Mouse (Mus musculus): Measurements from ENCODE around the gene Ipo5. TPM values are rescaled to one million over a fixed set of nuclear protein-coding genes. Genes with fewer than 3 reads are reported as not detected.

The Ipo5 gene
- total RNA-seq, 1 experiment = 143 TPM

DNA sequence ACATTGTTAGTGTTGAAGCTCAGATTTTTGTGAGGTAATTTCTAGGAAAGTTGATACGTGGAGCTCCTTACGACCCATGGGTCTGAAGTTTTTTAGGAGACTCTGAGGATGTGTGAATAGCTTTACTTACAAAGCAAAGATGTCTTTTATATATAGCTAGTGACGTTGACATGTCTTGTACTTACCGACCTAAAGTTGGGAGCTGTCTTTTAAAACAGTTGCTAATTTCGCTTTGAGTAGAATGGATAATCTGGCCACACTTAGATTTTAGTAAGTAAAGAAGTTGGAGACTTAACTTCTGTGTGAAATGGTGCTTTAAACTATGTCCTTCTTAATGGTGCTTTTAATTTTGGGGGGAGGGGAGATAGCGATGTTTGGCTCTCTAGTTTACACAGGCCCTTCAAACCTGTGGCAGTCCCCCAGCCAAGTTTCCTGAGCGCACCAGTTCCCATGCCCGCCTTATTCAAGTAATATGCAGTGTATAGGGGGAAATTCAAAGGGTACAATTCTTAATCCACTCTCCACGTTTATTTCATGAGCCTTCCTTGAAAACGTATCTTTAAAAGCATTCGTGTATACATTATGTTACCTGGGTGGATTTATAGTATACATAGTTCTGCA is 1.2 kb downstream of the Ipo5 start:
- in situ Hi-C loops (cut with MboI; ENCODE audit: low sequenced_read_pairs in 2 of 2, unreplicated experiment in 2 of 2) = no loop called here
- no peak overlapping the region for H3K27ac ChIP-seq (ENCODE audit: insufficient read depth, low read depth, low read length, poor library complexity, severe bottlenecking)

DNA sequence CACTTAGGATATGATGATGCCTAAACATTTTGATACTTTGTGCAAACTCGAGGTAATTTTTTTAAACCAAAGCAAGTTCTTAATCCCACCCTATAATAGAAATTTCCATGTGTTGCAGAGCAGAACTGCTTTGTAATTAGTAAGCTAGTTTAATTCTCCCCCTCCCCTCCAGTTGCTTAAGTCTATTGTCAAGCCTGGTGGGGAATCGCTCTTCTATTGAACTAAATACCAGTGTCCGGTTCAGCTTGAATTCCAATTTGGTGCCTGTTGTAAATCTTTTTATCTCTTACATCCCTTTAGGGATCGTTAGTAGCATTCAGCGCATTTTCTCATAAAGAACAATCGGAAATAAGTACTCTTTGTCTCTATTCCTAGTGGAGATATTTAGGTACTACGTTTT is 1.9 kb downstream of the Ipo5 start:
- DNase-seq (ENCODE audit: low read depth, low spot score) = no peak
- no peak overlapping the region for H3K27ac ChIP-seq (ENCODE audit: insufficient read depth, low read depth, low read length, poor library complexity, severe bottlenecking)
- in situ Hi-C loops (cut with MboI; ENCODE audit: low sequenced_read_pairs in 2 of 2, unreplicated experiment in 2 of 2) = no loop called here
- TF ChIP-seq HCFC1 (IDR thresholded peaks at IDR 0.05; ENCODE audit: borderline replicate concordance, insufficient read depth, low read length) (no peak), CHD2 (IDR thresholded peaks at IDR 0.05; ENCODE audit: low read depth, low read length) (no peak), ZNF384 (IDR thresholded peaks at IDR 0.05; ENCODE audit: low read depth, low read length) (no peak), ZC3H11A (IDR thresholded peaks at IDR 0.05; ENCODE audit: borderline replicate concordance, low read depth, low read length) (no peak), MAFK (IDR thresholded peaks at IDR 0.05; ENCODE audit: insufficient read depth, low read depth, low read length) (no peak)
- peak overlapping the region; percentile 98 to 100 for H3K4me3 ChIP-seq (ENCODE audit: insufficient read depth in 1 of 2, low read depth in 1 of 2, low read length in 2 of 2, poor library complexity in 1 of 2, severe bottlenecking in 1 of 2)
- peaks cover 3 to 7% of the 10 kb centered on the region in 2 experiments; a peak in 3 of 4 replicates for H3K4me1 ChIP-seq (ENCODE audit: control insufficient read depth in 2 of 2, insufficient read depth in 2 of 2, low read length in 2 of 2, poor library complexity in 1 of 2)
- H3K9ac ChIP-seq (ENCODE audit: insufficient read depth, low read depth, low read length, poor library complexity, severe bottlenecking) = no peak overlapping the region; the same call in 1 of the 2 replicates
- no peaks in the 10 kb centered on the region for H3K9me3 ChIP-seq (ENCODE audit: control insufficient read depth, insufficient read depth, low read depth, low read length)
- H3K36me3 ChIP-seq (ENCODE audit: control insufficient read depth, insufficient read depth, low read length, poor library complexity, severe bottlenecking) = peaks cover 6% of the 10 kb centered on the region; the same call in 1 of the 2 replicates

More for the DNA sequence above, 1.2 kb downstream of the Ipo5 start:
- TF ChIP-seq HCFC1 (IDR thresholded peaks at IDR 0.05; ENCODE audit: borderline replicate concordance, insufficient read depth, low read length) (no peak), ZNF384 (IDR thresholded peaks at IDR 0.05; ENCODE audit: low read depth, low read length) (no peak), ZC3H11A (IDR thresholded peaks at IDR 0.05; ENCODE audit: borderline replicate concordance, low read depth, low read length) (no peak), MAFK (IDR thresholded peaks at IDR 0.05; ENCODE audit: insufficient read depth, low read depth, low read length) (no peak), CHD2 (IDR thresholded peaks at IDR 0.05; ENCODE audit: low read depth, low read length) (no peak)
- H3K36me3 ChIP-seq (ENCODE audit: control insufficient read depth, insufficient read depth, low read length, poor library complexity, severe bottlenecking) = peaks cover 4% of the 10 kb centered on the region; the same call in 1 of the 2 replicates
- H3K9ac ChIP-seq (ENCODE audit: insufficient read depth, low read depth, low read length, poor library complexity, severe bottlenecking) = peak overlapping the region; percentile 72; the same call in 1 of the 2 replicates
- H3K9me3 ChIP-seq (ENCODE audit: control insufficient read depth, insufficient read depth, low read depth, low read length) = no peaks in the 10 kb centered on the region
- peak overlapping the region; percentile 98 to 100 for H3K4me3 ChIP-seq (ENCODE audit: insufficient read depth in 1 of 2, low read depth in 1 of 2, low read length in 2 of 2, poor library complexity in 1 of 2, severe bottlenecking in 1 of 2)
- H3K4me1 ChIP-seq (ENCODE audit: control insufficient read depth in 2 of 2, insufficient read depth in 2 of 2, low read length in 2 of 2, poor library complexity in 1 of 2) = peaks cover 3 to 7% of the 10 kb centered on the region in 2 experiments; a peak in 3 of 4 replicates
- no peak for DNase-seq (ENCODE audit: low read depth, low spot score)

DNA sequence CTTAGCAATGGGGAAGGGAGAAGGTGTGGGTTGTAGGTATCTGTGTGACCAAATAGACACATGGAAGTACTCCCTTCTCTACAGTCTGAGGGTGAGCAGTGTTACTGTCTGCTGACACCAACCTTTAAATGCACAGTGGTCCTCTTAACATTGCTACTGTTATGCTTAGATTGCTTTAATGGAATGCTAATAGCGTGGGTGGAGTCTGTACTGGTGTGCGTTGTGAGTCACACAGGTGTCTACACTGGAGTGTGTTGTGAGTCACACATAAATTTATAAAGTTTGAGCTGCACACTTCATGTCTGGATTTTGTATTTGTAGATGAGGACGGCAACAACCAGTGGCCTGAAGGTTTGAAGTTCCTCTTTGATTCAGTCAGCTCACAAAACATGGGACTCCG is 10.8 kb downstream of the Ipo5 start:
- Histone ChIP-seq H3K4me3 (ENCODE audit: insufficient read depth in 1 of 2, low read depth in 1 of 2, low read length in 2 of 2, poor library complexity in 1 of 2, severe bottlenecking in 1 of 2) (no peak overlapping the region), H3K4me1 (ENCODE audit: control insufficient read depth in 2 of 2, insufficient read depth in 2 of 2, low read length in 2 of 2, poor library complexity in 1 of 2) (peaks cover 1 to 3% of the 10 kb centered on the region in 2 experiments; a peak in 1 of 4 replicates), H3K9ac (ENCODE audit: insufficient read depth, low read depth, low read length, poor library complexity, severe bottlenecking) (no peak overlapping the region), H3K36me3 (ENCODE audit: control insufficient read depth, insufficient read depth, low read length, poor library complexity, severe bottlenecking) (peaks cover 53% of the 10 kb centered on the region), H3K27ac (ENCODE audit: insufficient read depth, low read depth, low read length, poor library complexity, severe bottlenecking) (no peak overlapping the region), H3K9me3 (ENCODE audit: control insufficient read depth, insufficient read depth, low read depth, low read length) (no peaks in the 10 kb centered on the region)
- in situ Hi-C loops (cut with MboI; ENCODE audit: low sequenced_read_pairs in 2 of 2, unreplicated experiment in 2 of 2) = no loop called here
- DNase-seq (ENCODE audit: low read depth, low spot score) = no peak
- TF ChIP-seq HCFC1 (IDR thresholded peaks at IDR 0.05; ENCODE audit: borderline replicate concordance, insufficient read depth, low read length) (no peak), MAFK (IDR thresholded peaks at IDR 0.05; ENCODE audit: insufficient read depth, low read depth, low read length) (no peak), ZC3H11A (IDR thresholded peaks at IDR 0.05; ENCODE audit: borderline replicate concordance, low read depth, low read length) (no peak), ZNF384 (IDR thresholded peaks at IDR 0.05; ENCODE audit: low read depth, low read length) (no peak), CHD2 (IDR thresholded peaks at IDR 0.05; ENCODE audit: low read depth, low read length) (no peak)

DNA sequence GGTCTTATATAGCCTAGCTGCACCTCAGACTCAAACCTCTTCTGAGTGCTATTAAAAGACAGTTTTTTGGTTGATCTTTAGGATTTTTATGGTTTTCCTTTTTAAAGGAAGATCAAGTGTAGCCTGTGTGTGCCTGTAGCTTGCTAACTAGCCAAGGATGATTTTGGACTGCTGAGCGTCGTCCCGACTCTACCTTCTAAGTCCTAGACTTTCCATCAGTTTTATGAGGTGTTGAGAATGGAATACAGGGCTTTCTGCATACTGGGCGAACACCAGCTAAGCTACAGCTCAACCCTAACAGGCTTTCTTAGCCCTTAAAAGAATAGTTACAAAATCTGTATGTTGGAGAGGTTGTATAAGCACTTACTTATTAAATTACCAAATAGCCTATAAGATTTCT is 13.0 kb downstream of the Ipo5 start:
- H3K4me1 ChIP-seq (ENCODE audit: control insufficient read depth in 2 of 2, insufficient read depth in 2 of 2, low read length in 2 of 2, poor library complexity in 1 of 2) = peaks cover 0 to 3% of the 10 kb centered on the region in 2 experiments; a peak in 1 of 4 replicates
- H3K36me3 ChIP-seq (ENCODE audit: control insufficient read depth, insufficient read depth, low read length, poor library complexity, severe bottlenecking) = peaks cover 66% of the 10 kb centered on the region
- DNase-seq (ENCODE audit: low read depth, low spot score) = no peak
- no peak overlapping the region for H3K4me3 ChIP-seq (ENCODE audit: insufficient read depth in 1 of 2, low read depth in 1 of 2, low read length in 2 of 2, poor library complexity in 1 of 2, severe bottlenecking in 1 of 2)
- no peak for TF ChIP-seq HCFC1 (IDR thresholded peaks at IDR 0.05; ENCODE audit: borderline replicate concordance, insufficient read depth, low read length)
- TF ChIP-seq MAFK (IDR thresholded peaks at IDR 0.05; ENCODE audit: insufficient read depth, low read depth, low read length) = no peak
- no peak for TF ChIP-seq ZNF384 (IDR thresholded peaks at IDR 0.05; ENCODE audit: low read depth, low read length)
- no peak for TF ChIP-seq CHD2 (IDR thresholded peaks at IDR 0.05; ENCODE audit: low read depth, low read length)
- H3K9me3 ChIP-seq (ENCODE audit: control insufficient read depth, insufficient read depth, low read depth, low read length) = no peaks in the 10 kb centered on the region
- no peak overlapping the region for H3K9ac ChIP-seq (ENCODE audit: insufficient read depth, low read depth, low read length, poor library complexity, severe bottlenecking)
- H3K27ac ChIP-seq (ENCODE audit: insufficient read depth, low read depth, low read length, poor library complexity, severe bottlenecking) = no peak overlapping the region
- in situ Hi-C loops (cut with MboI; ENCODE audit: low sequenced_read_pairs in 2 of 2, unreplicated experiment in 2 of 2) = no loop called here
